Mouse (Mus musculus) erythroblast, adult 5-6 weeks (primary cell): Measurements from ENCODE around the gene Tas1r3. TPM values are rescaled to one million over a fixed set of nuclear protein-coding genes. Genes with fewer than 3 reads are reported as not detected.
A peak's percentile ranks its signal among the peaks of the same experiment; 100 is the strongest.

Experiments used
- ATAC-seq: replicated peaks from 2 replicates; pipeline ENCODE4 v1.8.0; 2016; ENCODE audit warnings: moderate number of reproducible peaks, mild to moderate bottlenecking, moderate TSS enrichment, inconsistent platforms; ENCODE audit not compliant: poor library complexity, low FRiP score, severe bottlenecking
- total RNA-seq, 2 experiments: library from RNA; stranded (forward) in 1 of 2; stranded (reverse) in 1 of 2; fragments of 150-400 nt in 1 of 2; fragments of 200-764, 138-1000 nt in 1 of 2; gene quantifications; 2 replicates each; pipeline versions ENCODE4 v1.2.3 to v1.2.4; 2015 to 2017; ENCODE audit warnings: low replicate concordance in 2 of 2

Tas1r3 gene
- total RNA-seq, 2 experiments from 2014 or later = 0.85 TPM; not detected in 1

GRCm38 (mm10) chr4:155812665-155813181, 50.4 kb downstream of the Tas1r3 start:
- ATAC-seq = peak; percentile 18

GRCm38 (mm10) chr4:155811929-155812664, 51.1 kb downstream of the Tas1r3 start, which contains the start of gene Ccnl2:
Gene Ccnl2, plus strand, starts transcription at chr4:155812489.
- peak; percentile 97 for ATAC-seq

Other genes starting within 250 kb of the Tas1r3 start
- gene Cdk11b, start 238.5 kb downstream of the Tas1r3 start, total RNA-seq (2015; ENCODE audit: low replicate concordance) = 23.0 and 24.8 TPM in 2 replicates
- gene Cdk11b, start 238.5 kb downstream of the Tas1r3 start, total RNA-seq (2017; ENCODE audit: low replicate concordance) = 20.7 and 51.7 TPM in 2 replicates
- gene Gm10563, start 218.0 kb downstream of the Tas1r3 start, total RNA-seq (2015; ENCODE audit: low replicate concordance) = not detected in 2 replicates
- gene Gm10563, start 218.0 kb downstream of the Tas1r3 start, total RNA-seq (2017; ENCODE audit: low replicate concordance) = not detected in 2 replicates
- 1.9 TPM in 1 of 2 replicates, not detected in the other for gene Mmp23, start 210.0 kb downstream of the Tas1r3 start, total RNA-seq (2015; ENCODE audit: low replicate concordance)
- not detected in 2 replicates for gene Mmp23, start 210.0 kb downstream of the Tas1r3 start, total RNA-seq (2017; ENCODE audit: low replicate concordance)
- gene Mib2, start 194.2 kb downstream of the Tas1r3 start, total RNA-seq (2015; ENCODE audit: low replicate concordance) = 0.77 and 0.84 TPM in 2 replicates
- gene Mib2, start 194.2 kb downstream of the Tas1r3 start, total RNA-seq (2017; ENCODE audit: low replicate concordance) = 2.1 and 3.2 TPM in 2 replicates
- not detected in 2 replicates for gene Fndc10, start 169.0 kb downstream of the Tas1r3 start, total RNA-seq (2015; ENCODE audit: low replicate concordance)
- gene Fndc10, start 169.0 kb downstream of the Tas1r3 start, total RNA-seq (2017; ENCODE audit: low replicate concordance) = 0.09 TPM in 1 of 2 replicates, not detected in the other
- gene Ssu72, start 158.6 kb downstream of the Tas1r3 start, total RNA-seq (2015; ENCODE audit: low replicate concordance) = 35.9 and 37.1 TPM in 2 replicates
- gene Ssu72, start 158.6 kb downstream of the Tas1r3 start, total RNA-seq (2017; ENCODE audit: low replicate concordance) = 28.3 and 43.4 TPM in 2 replicates
- gene Tmem240, start 128.6 kb downstream of the Tas1r3 start, total RNA-seq (2015; ENCODE audit: low replicate concordance) = 0.19 TPM in 1 of 2 replicates, not detected in the other
- gene Tmem240, start 128.6 kb downstream of the Tas1r3 start, total RNA-seq (2017; ENCODE audit: low replicate concordance) = not detected in 2 replicates
- 4.6 and 14.0 TPM in 2 replicates for gene Atad3a, start 102.3 kb downstream of the Tas1r3 start, total RNA-seq (2015; ENCODE audit: low replicate concordance)
- 11.9 and 17.4 TPM in 2 replicates for gene Atad3a, start 102.3 kb downstream of the Tas1r3 start, total RNA-seq (2017; ENCODE audit: low replicate concordance)
- gene Vwa1, start 88.7 kb downstream of the Tas1r3 start, total RNA-seq (2015; ENCODE audit: low replicate concordance) = not detected in 2 replicates
- not detected in 2 replicates for gene Vwa1, start 88.7 kb downstream of the Tas1r3 start, total RNA-seq (2017; ENCODE audit: low replicate concordance)
- gene Tmem88b, start 77.5 kb downstream of the Tas1r3 start, total RNA-seq (2015; ENCODE audit: low replicate concordance) = 1.3 TPM in 1 of 2 replicates, not detected in the other
- gene Tmem88b, start 77.5 kb downstream of the Tas1r3 start, total RNA-seq (2017; ENCODE audit: low replicate concordance) = 0.42 and 1.3 TPM in 2 replicates
- 2.5 TPM in 1 of 2 replicates, not detected in the other for gene Ankrd65, start 72.9 kb downstream of the Tas1r3 start, total RNA-seq (2015; ENCODE audit: low replicate concordance)
- 1.7 and 4.3 TPM in 2 replicates for gene Ankrd65, start 72.9 kb downstream of the Tas1r3 start, total RNA-seq (2017; ENCODE audit: low replicate concordance)
- 33.0 and 33.8 TPM in 2 replicates for gene Mrpl20, start 60.5 kb downstream of the Tas1r3 start, total RNA-seq (2015; ENCODE audit: low replicate concordance)
- 18.9 and 45.0 TPM in 2 replicates for gene Mrpl20, start 60.5 kb downstream of the Tas1r3 start, total RNA-seq (2017; ENCODE audit: low replicate concordance)
- 117 and 136 TPM in 2 replicates for gene Ccnl2, start 50.9 kb downstream of the Tas1r3 start, total RNA-seq (2015; ENCODE audit: low replicate concordance)
- gene Ccnl2, start 50.9 kb downstream of the Tas1r3 start, total RNA-seq (2017; ENCODE audit: low replicate concordance) = 187 and 202 TPM in 2 replicates
- gene Aurkaip1, start 32.1 kb downstream of the Tas1r3 start, total RNA-seq (2015; ENCODE audit: low replicate concordance) = 25.0 and 35.9 TPM in 2 replicates
- gene Aurkaip1, start 32.1 kb downstream of the Tas1r3 start, total RNA-seq (2017; ENCODE audit: low replicate concordance) = 48.7 and 56.0 TPM in 2 replicates
- gene Mxra8, start 23.7 kb downstream of the Tas1r3 start, total RNA-seq (2015; ENCODE audit: low replicate concordance) = 2.1 TPM in 1 of 2 replicates, not detected in the other
- not detected in 2 replicates for gene Mxra8, start 23.7 kb downstream of the Tas1r3 start, total RNA-seq (2017; ENCODE audit: low replicate concordance)
- gene Dvl1, start 16.0 kb downstream of the Tas1r3 start, total RNA-seq (2015; ENCODE audit: low replicate concordance) = 3.7 and 6.7 TPM in 2 replicates
- 4.8 and 6.3 TPM in 2 replicates for gene Dvl1, start 16.0 kb downstream of the Tas1r3 start, total RNA-seq (2017; ENCODE audit: low replicate concordance)
- gene Cptp, start 6.1 kb upstream of the Tas1r3 start, total RNA-seq (2015; ENCODE audit: low replicate concordance) = 1.5 and 1.7 TPM in 2 replicates
- 2.5 and 6.4 TPM in 2 replicates for gene Cptp, start 6.1 kb upstream of the Tas1r3 start, total RNA-seq (2017; ENCODE audit: low replicate concordance)
- gene Ints11, start 6.2 kb upstream of the Tas1r3 start, total RNA-seq (2015; ENCODE audit: low replicate concordance) = 5.6 and 10.0 TPM in 2 replicates
- gene Ints11, start 6.2 kb upstream of the Tas1r3 start, total RNA-seq (2017; ENCODE audit: low replicate concordance) = 7.8 and 8.5 TPM in 2 replicates
- gene Pusl1, start 28.4 kb upstream of the Tas1r3 start, total RNA-seq (2015; ENCODE audit: low replicate concordance) = 2.3 and 5.9 TPM in 2 replicates
- gene Pusl1, start 28.4 kb upstream of the Tas1r3 start, total RNA-seq (2017; ENCODE audit: low replicate concordance) = 2.2 and 5.3 TPM in 2 replicates
- 5.6 and 10.0 TPM in 2 replicates for gene Acap3, start 28.5 kb upstream of the Tas1r3 start, total RNA-seq (2015; ENCODE audit: low replicate concordance)
- gene Acap3, start 28.5 kb upstream of the Tas1r3 start, total RNA-seq (2017; ENCODE audit: low replicate concordance) = 4.3 and 23.7 TPM in 2 replicates
- 9.4 and 19.4 TPM in 2 replicates for gene Ube2j2, start 80.5 kb upstream of the Tas1r3 start, total RNA-seq (2015; ENCODE audit: low replicate concordance)
- 25.6 and 41.3 TPM in 2 replicates for gene Ube2j2, start 80.5 kb upstream of the Tas1r3 start, total RNA-seq (2017; ENCODE audit: low replicate concordance)
- 99.9 and 100 TPM in 2 replicates for gene C1qtnf12, start 99.0 kb upstream of the Tas1r3 start, total RNA-seq (2015; ENCODE audit: low replicate concordance)
- gene C1qtnf12, start 99.0 kb upstream of the Tas1r3 start, total RNA-seq (2017; ENCODE audit: low replicate concordance) = 21.5 and 35.8 TPM in 2 replicates
- gene B3galt6, start 129.3 kb upstream of the Tas1r3 start, total RNA-seq (2015; ENCODE audit: low replicate concordance) = 1.0 and 4.4 TPM in 2 replicates
- gene B3galt6, start 129.3 kb upstream of the Tas1r3 start, total RNA-seq (2017; ENCODE audit: low replicate concordance) = 1.2 and 1.4 TPM in 2 replicates
- gene Sdf4, start 129.5 kb upstream of the Tas1r3 start, total RNA-seq (2015; ENCODE audit: low replicate concordance) = 11.1 and 16.7 TPM in 2 replicates
- 101 and 127 TPM in 2 replicates for gene Sdf4, start 129.5 kb upstream of the Tas1r3 start, total RNA-seq (2017; ENCODE audit: low replicate concordance)
- 5.2 TPM in 1 of 2 replicates, not detected in the other for gene Tnfrsf4, start 150.5 kb upstream of the Tas1r3 start, total RNA-seq (2015; ENCODE audit: low replicate concordance)
- 5.5 TPM in 1 of 2 replicates, not detected in the other for gene Tnfrsf4, start 150.5 kb upstream of the Tas1r3 start, total RNA-seq (2017; ENCODE audit: low replicate concordance)
- gene Tnfrsf18, start 162.8 kb upstream of the Tas1r3 start, total RNA-seq (2015; ENCODE audit: low replicate concordance) = 16.5 TPM in 1 of 2 replicates, not detected in the other
- gene Tnfrsf18, start 162.8 kb upstream of the Tas1r3 start, total RNA-seq (2017; ENCODE audit: low replicate concordance) = 2.3 and 2.9 TPM in 2 replicates
- not detected in 2 replicates for gene Ttll10, start 196.1 kb upstream of the Tas1r3 start, total RNA-seq (2015; ENCODE audit: low replicate concordance)
- not detected in 2 replicates for gene Ttll10, start 196.1 kb upstream of the Tas1r3 start, total RNA-seq (2017; ENCODE audit: low replicate concordance)
- gene 9430015G10Rik, start 246.6 kb upstream of the Tas1r3 start, total RNA-seq (2015; ENCODE audit: low replicate concordance) = 5.2 and 7.7 TPM in 2 replicates
- 11.6 and 16.0 TPM in 2 replicates for gene 9430015G10Rik, start 246.6 kb upstream of the Tas1r3 start, total RNA-seq (2017; ENCODE audit: low replicate concordance)